Mouse (Mus musculus) MEL (cell line): ENCODE results near the gene Txn2. TPM values are rescaled to one million over a fixed set of nuclear protein-coding genes. Genes with fewer than 3 reads are reported as not detected.

Source experiments
- DNase-seq: peaks from one replicate; pipeline ENCODE4 v3.0.0; 2011; ENCODE audit warnings: low read depth, low spot score
- H3K27ac ChIP-seq: 2 replicates; pipeline ENCODE4 v1.5.1; 2012; ENCODE audit warnings: low read depth, mild to moderate bottlenecking, control low read depth, low read length, moderate library complexity; ENCODE audit not compliant: control insufficient read depth
- H3K27me3 ChIP-seq, 2 experiments: fragments of 150-350 bp in 1 of 2; sonication (generic) in 1 of 2; 2 replicates each; pipeline ENCODE4 v1.6.1; 2012; ENCODE audit warnings: low read length in 2 of 2, mild to moderate bottlenecking in 2 of 2, improper control_type of control experiment in 1 of 2, moderate library complexity in 1 of 2; ENCODE audit not compliant: insufficient read depth in 2 of 2, control insufficient read depth in 1 of 2
- H3K36me3 ChIP-seq, 2 experiments: 2 replicates each; pipeline ENCODE4 v1.6.1; 2012 to 2014; ENCODE audit warnings: low read length in 2 of 2, improper control_type of control experiment in 1 of 2, inconsistent platforms in 1 of 2, mild to moderate bottlenecking in 1 of 2; ENCODE audit not compliant: insufficient read depth in 2 of 2, control insufficient read depth in 1 of 2
- H3K4me1 ChIP-seq, 2 experiments: fragments of 150-350 bp in 1 of 2; sonication (generic) in 1 of 2; 2 replicates each; pipeline ENCODE4 v1.6.1; 2012; ENCODE audit warnings: low read length in 2 of 2, improper control_type of control experiment in 1 of 2, mild to moderate bottlenecking in 1 of 2; ENCODE audit not compliant: insufficient read depth in 2 of 2, control insufficient read depth in 1 of 2
- H3K4me3 ChIP-seq, 2 experiments: fragments of 150-350 bp in 1 of 2; sonication (generic) in 1 of 2; 2 replicates each; pipeline ENCODE4 v1.5.1; 2012; ENCODE audit warnings: low read depth in 2 of 2, low read length in 2 of 2, mild to moderate bottlenecking in 2 of 2, moderate library complexity in 2 of 2, control low read depth in 1 of 2, improper control_type of control experiment in 1 of 2; ENCODE audit not compliant: control insufficient read depth in 1 of 2, insufficient read depth in 1 of 2
- H3K79me2 ChIP-seq: 2 replicates; pipeline ENCODE4 v1.6.1; 2012; ENCODE audit warnings: mild to moderate bottlenecking, low read length, moderate library complexity; ENCODE audit not compliant: control insufficient read depth, poor library complexity, insufficient read depth
- H3K9ac ChIP-seq: 2 replicates; pipeline ENCODE4 v1.6.1; 2012; ENCODE audit warnings: low read depth, mild to moderate bottlenecking, control low read depth, low read length, moderate library complexity; ENCODE audit not compliant: control insufficient read depth, poor library complexity, severe bottlenecking
- H3K9me3 ChIP-seq: fragments of 150-350 bp; sonication (generic); replicated peaks from 2 replicates; pipeline ENCODE4 v1.6.1; 2012; ENCODE audit warnings: mild to moderate bottlenecking, low read length, improper control_type of control experiment, moderate library complexity; ENCODE audit not compliant: insufficient read depth
- BHLHE40 ChIP-seq: IDR thresholded peaks from 2 replicates; pipeline ENCODE4 v1.6.1; 2012; ENCODE audit warnings: low read depth, mild to moderate bottlenecking, inconsistent platforms, low read length, improper control_type of control experiment, borderline replicate concordance
- CTCF ChIP-seq, 3 experiments: IDR thresholded peaks in 2 of 3; conservative IDR thresholded peaks in 1 of 3; 2 replicates each; pipeline ENCODE4 v1.5.1; 2011 to 2012; ENCODE audit warnings: low read length in 3 of 3, low read depth in 2 of 3, mild to moderate bottlenecking in 2 of 3, improper control_type of control experiment in 1 of 3, inconsistent platforms in 1 of 3, mixed read lengths in 1 of 3, moderate library complexity in 1 of 3; ENCODE audit not compliant: control insufficient read depth in 1 of 3, insufficient read depth in 1 of 3, poor library complexity in 1 of 3, severe bottlenecking in 1 of 3
- E2F4 ChIP-seq: IDR thresholded peaks from 2 replicates; pipeline ENCODE4 v1.6.1; 2011; ENCODE audit warnings: low read depth, low read length, improper control_type of control experiment, borderline replicate concordance
- EP300 ChIP-seq, 2 experiments: IDR thresholded peaks; 2 replicates each; pipeline ENCODE4 v1.6.1; 2011; ENCODE audit warnings: improper control_type of control experiment in 2 of 2, low read length in 2 of 2, low read depth in 1 of 2, mild to moderate bottlenecking in 1 of 2
- ETS1 ChIP-seq: IDR thresholded peaks from 2 replicates; pipeline ENCODE4 v1.6.1; 2012; ENCODE audit warnings: low read depth, mild to moderate bottlenecking, inconsistent platforms, low read length, improper control_type of control experiment, moderate library complexity
- GATA1 ChIP-seq: IDR thresholded peaks from 2 replicates; pipeline ENCODE4 v1.6.1; 2011; ENCODE audit warnings: low read depth, low read length, improper control_type of control experiment
- HCFC1 ChIP-seq: IDR thresholded peaks from 2 replicates; pipeline ENCODE4 v1.6.1; 2012; ENCODE audit warnings: low read depth, mild to moderate bottlenecking, inconsistent platforms, low read length, improper control_type of control experiment, moderate library complexity
- KAT2A ChIP-seq: conservative IDR thresholded peaks from 2 replicates; pipeline ENCODE4 v1.6.1; 2012; ENCODE audit warnings: low read depth, low read length, improper control_type of control experiment, inconsistent platforms
- MAFK ChIP-seq: IDR thresholded peaks from 2 replicates; pipeline ENCODE4 v1.6.1; 2011; ENCODE audit warnings: low read depth, mild to moderate bottlenecking, low read length, improper control_type of control experiment, borderline replicate concordance
- MEF2A ChIP-seq: IDR thresholded peaks from 2 replicates; pipeline ENCODE4 v1.6.1; 2014; ENCODE audit warnings: low read depth, mild to moderate bottlenecking, inconsistent platforms, low read length, improper control_type of control experiment; ENCODE audit not compliant: poor library complexity, insufficient replicate concordance, severe bottlenecking; ENCODE audit errors: extremely low read depth
- MXI1 ChIP-seq: IDR thresholded peaks from 2 replicates; pipeline ENCODE4 v1.6.1; 2011; ENCODE audit warnings: mild to moderate bottlenecking, low read depth, low read length, improper control_type of control experiment
- NELFE ChIP-seq: IDR thresholded peaks from 2 replicates; pipeline ENCODE4 v1.6.1; 2011; ENCODE audit warnings: low read depth, low read length, improper control_type of control experiment
- NRF1 ChIP-seq: IDR thresholded peaks from 2 replicates; pipeline ENCODE4 v1.6.1; 2014; ENCODE audit warnings: low read depth, mild to moderate bottlenecking, inconsistent platforms, low read length, improper control_type of control experiment, moderate library complexity; ENCODE audit not compliant: poor library complexity, insufficient read depth, severe bottlenecking
- POLR2A ChIP-seq, 2 experiments: IDR thresholded peaks; 2 replicates each; pipeline ENCODE4 v1.6.1; 2011 to 2012; ENCODE audit warnings: low read length in 2 of 2, mild to moderate bottlenecking in 2 of 2, control low read depth in 1 of 2, improper control_type of control experiment in 1 of 2, low read depth in 1 of 2, moderate library complexity in 1 of 2; ENCODE audit not compliant: control insufficient read depth in 1 of 2, insufficient read depth in 1 of 2, poor library complexity in 1 of 2
- POLR2AphosphoS2 ChIP-seq: IDR thresholded peaks from 2 replicates; pipeline ENCODE4 v1.6.1; 2011; ENCODE audit warnings: low read length, improper control_type of control experiment
- POLR2AphosphoS5 ChIP-seq: IDR thresholded peaks from 2 replicates; pipeline ENCODE4 v1.6.1; 2012; ENCODE audit warnings: low read depth, borderline replicate concordance, mild to moderate bottlenecking, inconsistent platforms, low read length, moderate library complexity, mixed read lengths
- RAD21 ChIP-seq: IDR thresholded peaks from 2 replicates; pipeline ENCODE4 v1.6.1; 2011; ENCODE audit warnings: mild to moderate bottlenecking, low read depth, low read length, improper control_type of control experiment
- SIN3A ChIP-seq: IDR thresholded peaks from 2 replicates; pipeline ENCODE4 v1.6.1; 2012; ENCODE audit warnings: low read length, improper control_type of control experiment, inconsistent platforms
- SMC3 ChIP-seq: IDR thresholded peaks from 2 replicates; pipeline ENCODE4 v1.6.1; 2011; ENCODE audit warnings: low read depth, low read length, improper control_type of control experiment
- TBP ChIP-seq: IDR thresholded peaks from 2 replicates; pipeline ENCODE4 v1.8.0; 2011; ENCODE audit warnings: low read depth, low read length, improper control_type of control experiment
- USF1 ChIP-seq: IDR thresholded peaks from 2 replicates; pipeline ENCODE4 v1.6.1; 2014; ENCODE audit warnings: low read depth, mild to moderate bottlenecking, inconsistent platforms, low read length, improper control_type of control experiment, moderate library complexity
- USF2 ChIP-seq, 2 experiments: IDR thresholded peaks; 2 replicates each; pipeline ENCODE4 v1.6.1; 2011 to 2012; ENCODE audit warnings: improper control_type of control experiment in 2 of 2, low read length in 2 of 2, borderline replicate concordance in 1 of 2, inconsistent platforms in 1 of 2, low read depth in 1 of 2, mild to moderate bottlenecking in 1 of 2; ENCODE audit not compliant: insufficient read depth in 1 of 2
- ZC3H11A ChIP-seq: IDR thresholded peaks from 2 replicates; pipeline ENCODE4 v1.6.1; 2012; ENCODE audit warnings: low read depth, mild to moderate bottlenecking, inconsistent platforms, low read length, improper control_type of control experiment
- ZKSCAN1 ChIP-seq: IDR thresholded peaks from 2 replicates; pipeline ENCODE4 v1.6.1; 2012; ENCODE audit warnings: low read depth, mild to moderate bottlenecking, inconsistent platforms, low read length, improper control_type of control experiment, moderate library complexity
- ZNF384 ChIP-seq: IDR thresholded peaks from 2 replicates; pipeline ENCODE4 v1.6.1; 2012; ENCODE audit warnings: low read depth, mild to moderate bottlenecking, inconsistent platforms, low read length, improper control_type of control experiment
- polyA plus RNA-seq, 2 experiments: library from polyadenylated mRNA; stranded (reverse) in 1 of 2; unstranded in 1 of 2; fragments of >175 nt in 1 of 2; fragments of >200 nt in 1 of 2; gene quantifications; 2 replicates each; pipeline versions ENCODE4 v1.2.1 to v1.2.4; 2012; ENCODE audit warnings: low replicate concordance in 2 of 2, low read depth in 1 of 2; ENCODE audit not compliant: insufficient read length in 2 of 2, insufficient read depth in 1 of 2, missing spikeins in 1 of 2
- total RNA-seq: library from RNA; depleted of rRNA; stranded (reverse); fragments of 300-350 nt; gene quantifications from 2 replicates; pipeline ENCODE4 v1.2.3, GENCODE M21; 2012

Txn2 gene
- total and polyA plus RNA-seq, 3 experiments: 114 to 416 (median 207) TPM

GRCm38 (mm10) chr15:77874807-77875206 is 54.0 kb downstream of the Txn2 start:
- no peaks in the 10 kb centered on the region for H3K9me3 ChIP-seq
- H3K36me3 ChIP-seq: no peaks in the 10 kb centered on the region
- no peak overlapping the region for H3K9ac ChIP-seq
- H3K4me3 ChIP-seq: no peak overlapping the region
- H3K27me3 ChIP-seq: no peaks in the 10 kb centered on the region; a peak in 1 of 4 replicates
- H3K27ac ChIP-seq: no peak overlapping the region
- peaks cover 0 to 5% of the 10 kb centered on the region in 2 experiments; a peak in 1 of 4 replicates for H3K4me1 ChIP-seq
- DNase-seq: no peak
- TF ChIP-seq POLR2AphosphoS5 (no peak), GATA1 (no peak), EP300 (IDR thresholded peaks at IDR 0.05; ENCODE audit: low read depth in 1 of 2, low read length in 2 of 2) (no peak), HCFC1 (no peak), MAFK (no peak), USF1 (no peak), E2F4 (no peak), ZKSCAN1 (no peak), POLR2AphosphoS2 (no peak), CTCF (IDR thresholded peaks at IDR 0.05 in 2 of 3, conservative IDR thresholded peaks at IDR 0.05 in 1 of 3; ENCODE audit: control insufficient read depth in 1 of 3, insufficient read depth in 1 of 3, low read depth in 2 of 3, low read length in 3 of 3, poor library complexity in 1 of 3, severe bottlenecking in 1 of 3) (no peak), KAT2A (no peak), POLR2A (IDR thresholded peaks at IDR 0.05; ENCODE audit: control insufficient read depth in 1 of 2, insufficient read depth in 1 of 2, low read depth in 1 of 2, low read length in 2 of 2, poor library complexity in 1 of 2) (no peak), ZC3H11A (no peak), MEF2A (no peak), ETS1 (no peak), BHLHE40 (no peak), SIN3A (no peak)
- no peaks in the 10 kb centered on the region for H3K79me2 ChIP-seq

GRCm38 (mm10) chr15:77874310-77874709 is 54.5 kb downstream of the Txn2 start:
- Histone ChIP-seq H3K27ac (no peak overlapping the region), H3K27me3 (no peaks in the 10 kb centered on the region; a peak in 1 of 4 replicates), H3K36me3 (no peaks in the 10 kb centered on the region), H3K9ac (no peak overlapping the region), H3K4me1 (peaks cover 0 to 5% of the 10 kb centered on the region in 2 experiments; a peak in 1 of 4 replicates), H3K4me3 (no peak overlapping the region), H3K79me2 (no peaks in the 10 kb centered on the region), H3K9me3 (no peaks in the 10 kb centered on the region)
- TF ChIP-seq ZNF384 (no peak), USF2 (IDR thresholded peaks at IDR 0.05; ENCODE audit: borderline replicate concordance in 1 of 2, insufficient read depth in 1 of 2, low read depth in 1 of 2, low read length in 2 of 2) (no peak), EP300 (IDR thresholded peaks at IDR 0.05; ENCODE audit: low read depth in 1 of 2, low read length in 2 of 2) (no peak), NRF1 (no peak), RAD21 (no peak), POLR2AphosphoS5 (no peak), SIN3A (no peak), ETS1 (no peak), MEF2A (no peak), MXI1 (no peak), TBP (no peak), POLR2A (IDR thresholded peaks at IDR 0.05; ENCODE audit: control insufficient read depth in 1 of 2, insufficient read depth in 1 of 2, low read depth in 1 of 2, low read length in 2 of 2, poor library complexity in 1 of 2) (no peak), NELFE (no peak), SMC3 (no peak)
- DNase-seq: no peak
